ENCODE assay signal across 19 mouse cellular contexts in the genomic region with DNA sequence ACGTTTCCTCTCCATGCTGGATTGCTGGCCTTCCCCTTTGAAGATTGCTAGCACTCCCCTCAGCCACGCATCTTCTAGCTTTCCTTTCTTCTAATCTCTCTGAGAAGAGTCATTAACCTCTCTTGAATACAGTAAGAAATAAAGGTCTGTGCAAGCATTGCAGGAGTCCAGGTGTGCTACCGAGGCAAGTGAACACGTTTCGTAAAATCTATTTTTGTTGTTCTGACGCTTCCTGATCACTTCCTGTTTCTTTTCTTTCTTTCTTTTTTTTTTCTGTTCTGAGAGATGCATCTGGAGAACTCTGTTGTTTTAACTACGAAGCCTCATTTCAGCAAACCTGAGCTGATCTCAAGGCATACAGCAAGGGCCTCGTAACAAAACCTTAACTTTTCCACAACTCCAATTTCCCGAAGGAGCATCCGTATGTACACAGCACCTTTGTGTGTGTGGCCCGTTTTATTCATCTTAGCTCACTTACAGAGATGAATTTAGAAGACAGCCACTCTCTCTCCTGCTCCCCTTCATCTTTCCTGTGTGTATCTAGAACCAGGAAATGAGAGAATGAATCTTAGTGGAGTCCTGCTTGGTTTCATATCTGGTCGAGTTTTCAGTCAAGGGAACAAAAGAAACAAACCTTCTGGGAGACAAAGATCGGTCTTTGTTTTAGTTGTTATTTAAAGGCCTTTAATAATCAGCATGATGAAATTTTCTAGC.
A peak's percentile ranks its signal among the peaks of the same experiment; 100 is the strongest.
DNase-seq lines count a peak whose midpoint lies in the region; ATAC-seq lines count a peak whose summit lies in the region.
"Had no signal": no experiment of that assay in that cellular context is flagged by ENCODE, and none has a peak within 500 bp of the region (broad histone marks: within the 10 kb centered on the region; RNA-seq: fewer than 3 reads in every experiment).

No protein-coding gene starts in this region.

- no peak overlapping the region for H3K4me2 ChIP-seq in heart, embryonic 16.5 days (ENCODE audit: low read depth, low read length)
- H3K4me2 ChIP-seq in midbrain, embryonic 15.5 days, result no peak overlapping the region
- H3K4me2 ChIP-seq: kidney, embryonic 15.5 days; limb, embryonic 15.5 days; neural tube, embryonic 12.5 days had no signal

- no peaks in the 10 kb centered on the region for H3K36me3 ChIP-seq in heart, embryonic 16.5 days (ENCODE audit: control insufficient read depth, insufficient read depth)
- H3K36me3 ChIP-seq in heart, embryonic 10.5 days, result no peaks in the 10 kb centered on the region
- H3K36me3 ChIP-seq in hindbrain, embryonic 10.5 days, result no peaks in the 10 kb centered on the region
- H3K36me3 ChIP-seq in midbrain, embryonic 15.5 days (replicated peaks), result no peaks in the 10 kb centered on the region
- H3K36me3 ChIP-seq: kidney, embryonic 15.5 days; limb, embryonic 15.5 days; neural tube, embryonic 12.5 days had no signal

- DNase-seq in heart, embryonic 10.5 days (ENCODE audit: low spot score), result no peak
- DNase-seq in T-cell, adult 2 months (ENCODE audit: low spot score), result peak; percentile 17
- DNase-seq in naive thymus-derived CD4-positive, alpha-beta T cell, adult 2 months (ENCODE audit: low read depth), result peak; percentile 63
- DNase-seq in thymus, postnatal 36 days, result peak; percentile 10 to 33
- no peak for DNase-seq in hindbrain, embryonic 10.5 days (ENCODE audit: low spot score)
- no peak for DNase-seq in cerebellum, postnatal 14 days
- DNase-seq: cerebellum, postnatal 10 days; gastrocnemius, postnatal 36 days; heart, postnatal 14 days; layer of hippocampus, postnatal 36 days had no signal

- no peak for ATAC-seq in heart, embryonic 16.5 days (replicated peaks; ENCODE audit: extremely low read depth, insufficient read depth, low FRiP score)
- ATAC-seq in midbrain, embryonic 15.5 days (replicated peaks), result no peak
- ATAC-seq: forebrain, embryonic 14.5 days; hindbrain, postnatal 0 days; Patski had no signal

- WGBS in heart, embryonic 16.5 days, result 65% methylated on average over 13 of the region's 13 CpGs
- 73% methylated on average over 13 of the region's 13 CpGs for WGBS in heart, embryonic 10.5 days
- 83% methylated on average over 13 of the region's 13 CpGs for WGBS in hindbrain, embryonic 10.5 days
- WGBS in midbrain, embryonic 15.5 days, result 84% methylated on average over 13 of the region's 13 CpGs

- H3K4me3 ChIP-seq in heart, embryonic 16.5 days (ENCODE audit: low read length), result no peak overlapping the region
- no peak overlapping the region for H3K4me3 ChIP-seq in heart, embryonic 10.5 days
- no peak overlapping the region for H3K4me3 ChIP-seq in hindbrain, embryonic 10.5 days
- no peak overlapping the region for H3K4me3 ChIP-seq in midbrain, embryonic 15.5 days
- H3K4me3 ChIP-seq: kidney, embryonic 15.5 days; limb, embryonic 15.5 days; neural tube, embryonic 12.5 days had no signal

- H3K27me3 ChIP-seq in heart, embryonic 16.5 days (ENCODE audit: control insufficient read depth, insufficient read depth, low read length), result no peaks in the 10 kb centered on the region
- no peaks in the 10 kb centered on the region for H3K27me3 ChIP-seq in heart, embryonic 10.5 days (ENCODE audit: insufficient read depth, poor library complexity, severe bottlenecking)
- no peaks in the 10 kb centered on the region; the same call in none of the 2 replicates for H3K27me3 ChIP-seq in hindbrain, embryonic 10.5 days (ENCODE audit: insufficient read depth, poor library complexity, severe bottlenecking)
- no peaks in the 10 kb centered on the region for H3K27me3 ChIP-seq in midbrain, embryonic 15.5 days (replicated peaks)
- H3K27me3 ChIP-seq: kidney, embryonic 15.5 days; limb, embryonic 15.5 days; neural tube, embryonic 12.5 days; Patski had no signal

- no peaks in the 10 kb centered on the region for H3K9me3 ChIP-seq in heart, embryonic 16.5 days (replicated peaks; ENCODE audit: control insufficient read depth, low read length)
- no peaks in the 10 kb centered on the region for H3K9me3 ChIP-seq in heart, embryonic 10.5 days
- no peaks in the 10 kb centered on the region for H3K9me3 ChIP-seq in hindbrain, embryonic 10.5 days
- no peaks in the 10 kb centered on the region for H3K9me3 ChIP-seq in midbrain, embryonic 15.5 days
- H3K9me3 ChIP-seq: kidney, embryonic 15.5 days; limb, embryonic 15.5 days; neural tube, embryonic 12.5 days had no signal

- 0 out of 2 replicates have a peak overlapping the region, but pooled peaks have one; percentile 12 for H3K27ac ChIP-seq in heart, embryonic 16.5 days (ENCODE audit: low read length)
- no peak overlapping the region for H3K27ac ChIP-seq in heart, embryonic 10.5 days
- H3K27ac ChIP-seq in hindbrain, embryonic 10.5 days, result no peak overlapping the region
- H3K27ac ChIP-seq in midbrain, embryonic 15.5 days, result no peak overlapping the region
- H3K27ac ChIP-seq: hindbrain, postnatal 0 days; kidney, embryonic 15.5 days; limb, embryonic 15.5 days; neural tube, embryonic 12.5 days; stomach, postnatal 0 days had no signal

- no peaks in the 10 kb centered on the region for H3K4me1 ChIP-seq in heart, embryonic 16.5 days (ENCODE audit: control insufficient read depth, insufficient read depth, low read length)
- H3K4me1 ChIP-seq in heart, embryonic 10.5 days, result no peaks in the 10 kb centered on the region
- peaks cover 6% of the 10 kb centered on the region for H3K4me1 ChIP-seq in hindbrain, embryonic 10.5 days (replicated peaks)
- H3K4me1 ChIP-seq in midbrain, embryonic 15.5 days, result peaks cover 11% of the 10 kb centered on the region
- H3K4me1 ChIP-seq: limb, embryonic 15.5 days had no signal

- no peak overlapping the region for H3K9ac ChIP-seq in heart, embryonic 16.5 days (ENCODE audit: low read length)
- H3K9ac ChIP-seq in midbrain, embryonic 15.5 days, result no peak overlapping the region
- H3K9ac ChIP-seq: kidney, embryonic 15.5 days; limb, embryonic 15.5 days; neural tube, embryonic 12.5 days had no signal

Comparison
In these comparisons a context has a peak if more than half of its experiments do, and no peak if none do; other contexts are left out.
1. DNase-seq: peak in T-cell, adult 2 months (single experiment), naive thymus-derived CD4-positive, alpha-beta T cell, adult 2 months (single experiment) and thymus, postnatal 36 days (2 of 2); none in heart, embryonic 10.5 days (single experiment), hindbrain, embryonic 10.5 days (single experiment) and cerebellum, postnatal 14 days (0 of 2).